In genomic region chr11:115209958-115210357, GRCm38 (mm10) we compare ENCODE assay signal across 16 mouse cellular contexts. TPM values are rescaled to one million over a fixed set of nuclear protein-coding genes. Genes with fewer than 3 reads are reported as not detected.
DNase-seq lines count a peak whose midpoint lies in the region; ATAC-seq and TF ChIP-seq lines count a peak whose summit lies in the region.
"Had no signal": no experiment of that assay in that cellular context is flagged by ENCODE, and none has a peak within 500 bp of the region (broad histone marks: within the 10 kb centered on the region; RNA-seq: fewer than 3 reads in every experiment).

No protein-coding gene starts in this region.

- H3K9me3 ChIP-seq in hindbrain, embryonic 13.5 days, result no peaks in the 10 kb centered on the region
- no peaks in the 10 kb centered on the region for H3K9me3 ChIP-seq in hindbrain, embryonic 14.5 days (ENCODE audit: control insufficient read depth, low read length)
- no peaks in the 10 kb centered on the region for H3K9me3 ChIP-seq in ES-E14 (ENCODE audit: control insufficient read depth, insufficient read depth, low read depth, low read length)
- H3K9me3 ChIP-seq in limb, embryonic 10.5 days (replicated peaks), result no peaks in the 10 kb centered on the region

- in situ Hi-C loops in ES-E14 (cut with MboI; ENCODE audit: low sequenced_read_pairs in 2 of 2, unreplicated experiment in 2 of 2), result no loop called here

- peak overlapping the region; percentile 82; the same call in 1 of the 2 replicates for H3K27ac ChIP-seq in cerebellum, adult 2 months (ENCODE audit: insufficient read depth, low read length)
- no peak overlapping the region for H3K27ac ChIP-seq in hindbrain, embryonic 13.5 days
- no peak overlapping the region for H3K27ac ChIP-seq in hindbrain, embryonic 14.5 days
- H3K27ac ChIP-seq in ES-E14 (ENCODE audit: insufficient read depth, low read depth, low read length, poor library complexity, severe bottlenecking), result no peak overlapping the region
- H3K27ac ChIP-seq in limb, embryonic 10.5 days, result peak overlapping the region; percentile 5; the same call in 1 of the 2 replicates
- H3K27ac ChIP-seq: stomach, postnatal 0 days had no signal

- no peak overlapping the region for H3K4me3 ChIP-seq in cerebellum, adult 2 months (replicated peaks; ENCODE audit: insufficient read depth, low read depth, low read length)
- H3K4me3 ChIP-seq in hindbrain, embryonic 13.5 days, result no peak overlapping the region
- H3K4me3 ChIP-seq in hindbrain, embryonic 14.5 days (replicated peaks; ENCODE audit: low read length), result no peak overlapping the region
- H3K4me3 ChIP-seq in ES-E14 (ENCODE audit: insufficient read depth in 1 of 2, low read depth in 1 of 2, low read length in 2 of 2, poor library complexity in 1 of 2, severe bottlenecking in 1 of 2), result no peak overlapping the region
- no peak overlapping the region for H3K4me3 ChIP-seq in limb, embryonic 10.5 days

- no peak overlapping the region for H3K4me2 ChIP-seq in hindbrain, embryonic 13.5 days
- H3K4me2 ChIP-seq in hindbrain, embryonic 14.5 days (replicated peaks), result no peak overlapping the region
- H3K4me2 ChIP-seq: lung, embryonic 14.5 days had no signal

- peak in 1 of 2 experiments; percentile 46 for DNase-seq in cerebellum, adult 2 months
- DNase-seq in cerebellum, adult 9-11 months, result no peak
- no peak for DNase-seq in hindbrain, embryonic 14.5 days (ENCODE audit: low spot score)
- no peak for DNase-seq in ES-E14 (ENCODE audit: low read depth, low spot score)
- no peak for DNase-seq in limb, embryonic 10.5 days (ENCODE audit: low spot score)
- no peak for DNase-seq in right cerebral cortex, adult 2 months (ENCODE audit: low spot score in 2 of 2)
- no peak for DNase-seq in frontal cortex, postnatal 36 days (ENCODE audit: low spot score in 2 of 2)
- DNase-seq: gastrocnemius, postnatal 36 days; heart, postnatal 4 days; kidney, adult 11 months; kidney, postnatal 25 days; lung, embryonic 14.5 days; thymus, postnatal 25 days had no signal

- 0 out of 2 replicates have a peak overlapping the region, but pooled peaks have one; percentile 6 for H3K9ac ChIP-seq in hindbrain, embryonic 13.5 days
- no peak overlapping the region for H3K9ac ChIP-seq in hindbrain, embryonic 14.5 days
- H3K9ac ChIP-seq in ES-E14 (ENCODE audit: insufficient read depth, low read depth, low read length, poor library complexity, severe bottlenecking), result 0 out of 2 replicates have a peak overlapping the region, but pooled peaks have one; percentile 15
- H3K9ac ChIP-seq: lung, embryonic 14.5 days had no signal

- no peak for TF ChIP-seq POLR2A in cerebellum, adult 2 months (IDR thresholded peaks at IDR 0.05; ENCODE audit: borderline replicate concordance, insufficient read depth, low read length)

- H3K4me1 ChIP-seq in cerebellum, adult 2 months (ENCODE audit: control insufficient read depth, insufficient read depth, low read length), result peaks cover 94% of the 10 kb centered on the region
- H3K4me1 ChIP-seq in hindbrain, embryonic 13.5 days (replicated peaks), result peaks cover 75% of the 10 kb centered on the region
- H3K4me1 ChIP-seq in hindbrain, embryonic 14.5 days (replicated peaks; ENCODE audit: control insufficient read depth, insufficient read depth, low read length), result 0 out of 2 replicates have a peak, but pooled peaks cover 10% of the 10 kb centered on the region
- H3K4me1 ChIP-seq in ES-E14 (ENCODE audit: control insufficient read depth in 2 of 2, insufficient read depth in 2 of 2, low read length in 2 of 2, poor library complexity in 1 of 2), result peaks cover 5 to 24% of the 10 kb centered on the region in 2 experiments
- peaks cover 63% of the 10 kb centered on the region for H3K4me1 ChIP-seq in limb, embryonic 10.5 days

- H3K36me3 ChIP-seq in hindbrain, embryonic 13.5 days, result peaks cover 39% of the 10 kb centered on the region
- peaks cover 46% of the 10 kb centered on the region for H3K36me3 ChIP-seq in hindbrain, embryonic 14.5 days (replicated peaks; ENCODE audit: control insufficient read depth, insufficient read depth)
- peaks cover 4% of the 10 kb centered on the region; the same call in 1 of the 2 replicates for H3K36me3 ChIP-seq in ES-E14 (ENCODE audit: control insufficient read depth, insufficient read depth, low read length, poor library complexity, severe bottlenecking)
- H3K36me3 ChIP-seq in limb, embryonic 10.5 days, result peaks cover 28% of the 10 kb centered on the region

- no peak for TF ChIP-seq CTCF in cerebellum, adult 2 months (IDR thresholded peaks at IDR 0.05; ENCODE audit: borderline replicate concordance, insufficient read depth, low read depth, low read length)

- no peaks in the 10 kb centered on the region for H3K27me3 ChIP-seq in cerebellum, adult 2 months (ENCODE audit: control insufficient read depth, insufficient read depth, low read length)
- peaks cover 18% of the 10 kb centered on the region for H3K27me3 ChIP-seq in hindbrain, embryonic 13.5 days
- no peaks in the 10 kb centered on the region for H3K27me3 ChIP-seq in hindbrain, embryonic 14.5 days (ENCODE audit: control insufficient read depth, insufficient read depth, low read length)
- H3K27me3 ChIP-seq in limb, embryonic 10.5 days (ENCODE audit: low read depth, poor library complexity, severe bottlenecking), result peaks cover 23% of the 10 kb centered on the region; the same call in 1 of the 2 replicates

- WGBS in cerebellum, adult 2 months, result 70% methylated on average over 7 of the region's 7 CpGs
- WGBS in hindbrain, embryonic 13.5 days, result 76% methylated on average over 7 of the region's 7 CpGs
- 74% methylated on average over 7 of the region's 7 CpGs for WGBS in hindbrain, embryonic 14.5 days
- 74% methylated on average over 7 of the region's 7 CpGs for WGBS in limb, embryonic 10.5 days

- no peak for ATAC-seq in hindbrain, embryonic 13.5 days (ENCODE audit: low FRiP score)
- no peak for ATAC-seq in hindbrain, embryonic 14.5 days (ENCODE audit: low FRiP score)

TF ChIP-seq in ES-E14, 5 proteins besides CTCF, POLR2A, EP300 and RAD21:
- TF ChIP-seq MAFK (IDR thresholded peaks at IDR 0.05; ENCODE audit: insufficient read depth, low read depth, low read length), result no peak
- no peak for TF ChIP-seq ZC3H11A (IDR thresholded peaks at IDR 0.05; ENCODE audit: borderline replicate concordance, low read depth, low read length)
- no peak for TF ChIP-seq HCFC1 (IDR thresholded peaks at IDR 0.05; ENCODE audit: borderline replicate concordance, insufficient read depth, low read length)
- TF ChIP-seq ZNF384 (IDR thresholded peaks at IDR 0.05; ENCODE audit: low read depth, low read length), result no peak
- TF ChIP-seq CHD2 (IDR thresholded peaks at IDR 0.05; ENCODE audit: low read depth, low read length), result no peak

RNA-seq across cellular contexts. Expression of gene Nat9, which starts 22.3 kb away (rescaled TPM):
- 30.8 and 37.5 TPM in 2 replicates for polyA plus RNA-seq in cerebellum, adult 2 months (2012; rRNA removed)
- 21.5 and 22.0 TPM in 2 replicates for polyA plus RNA-seq in hindbrain, embryonic 13.5 days (2015; fragmentation: Nextera tagmentation; extraction: Ambion mirVana)
- 18.2 and 20.0 TPM in 2 replicates for polyA plus RNA-seq in hindbrain, embryonic 14.5 days (2014; fragmentation: Nextera tagmentation; extraction: Ambion mirVana)
- 16.9 and 19.3 TPM in 2 replicates for total RNA-seq in ES-E14 (2012; rRNA removed)
- polyA plus RNA-seq in limb, embryonic 10.5 days (2016; fragmentation: Nextera tagmentation; extraction: Ambion mirVana), result 15.6 and 22.7 TPM in 2 replicates

RNA-seq across cellular contexts. Expression of gene Tmem104, which starts 22.7 kb away (rescaled TPM):
- 12.5 and 13.3 TPM in 2 replicates for polyA plus RNA-seq in cerebellum, adult 2 months (2012; rRNA removed)
- 11.2 and 12.1 TPM in 2 replicates for polyA plus RNA-seq in hindbrain, embryonic 13.5 days (2015; fragmentation: Nextera tagmentation; extraction: Ambion mirVana)
- polyA plus RNA-seq in hindbrain, embryonic 14.5 days (2014; fragmentation: Nextera tagmentation; extraction: Ambion mirVana), result 10.7 and 11.7 TPM in 2 replicates
- total RNA-seq in ES-E14 (2012; rRNA removed), result 14.7 and 17.2 TPM in 2 replicates
- 9.1 and 9.8 TPM in 2 replicates for polyA plus RNA-seq in limb, embryonic 10.5 days (2016; fragmentation: Nextera tagmentation; extraction: Ambion mirVana)

RNA-seq across cellular contexts. Expression of gene Slc9a3r1, which starts 46.8 kb away (rescaled TPM):
- 87.2 and 87.9 TPM in 2 replicates for polyA plus RNA-seq in cerebellum, adult 2 months (2012; rRNA removed)
- 42.2 and 55.2 TPM in 2 replicates for polyA plus RNA-seq in hindbrain, embryonic 13.5 days (2015; fragmentation: Nextera tagmentation; extraction: Ambion mirVana)
- 60.5 and 65.9 TPM in 2 replicates for polyA plus RNA-seq in hindbrain, embryonic 14.5 days (2014; fragmentation: Nextera tagmentation; extraction: Ambion mirVana)
- total RNA-seq in ES-E14 (2012; rRNA removed), result 40.3 and 43.9 TPM in 2 replicates
- 30.7 and 32.2 TPM in 2 replicates for polyA plus RNA-seq in limb, embryonic 10.5 days (2016; fragmentation: Nextera tagmentation; extraction: Ambion mirVana)

RNA-seq across cellular contexts. Expression of gene Grin2c, which starts 57.1 kb away (rescaled TPM):
- polyA plus RNA-seq in cerebellum, adult 2 months (2012; rRNA removed), result 249 and 283 TPM in 2 replicates
- polyA plus RNA-seq in hindbrain, embryonic 13.5 days (2015; fragmentation: Nextera tagmentation; extraction: Ambion mirVana), result 0.22 TPM in 2 replicates
- polyA plus RNA-seq in hindbrain, embryonic 14.5 days (2014; fragmentation: Nextera tagmentation; extraction: Ambion mirVana), result 0.33 and 0.35 TPM in 2 replicates
- total RNA-seq in ES-E14 (2012; rRNA removed), result 0.21 and 0.22 TPM in 2 replicates
- polyA plus RNA-seq in limb, embryonic 10.5 days (2016; fragmentation: Nextera tagmentation; extraction: Ambion mirVana), result 0.11 and 0.34 TPM in 2 replicates
- total RNA-seq: gastrocnemius, postnatal 36 days; megakaryocyte-erythroid progenitor cell, adult 5-6 weeks had no signal
- polyA plus RNA-seq: lung, embryonic 14.5 days; stomach, postnatal 0 days had no signal

Comparison
In these comparisons a context has a peak if more than half of its experiments do, and no peak if none do; other contexts are left out.
1. H3K27ac ChIP-seq: peak in cerebellum, adult 2 months (single experiment) and limb, embryonic 10.5 days (single experiment); none in hindbrain, embryonic 13.5 days (single experiment), hindbrain, embryonic 14.5 days (single experiment) and ES-E14 (single experiment).